Mouse (Mus musculus): Measurements from ENCODE around the gene S1pr5.
A peak's percentile ranks its signal among the peaks of the same experiment; 100 is the strongest.
"Not testable (repeated sequence)": the region's sequence is repeated elsewhere in the genome, so short reads cannot be mapped to it uniquely, and the experiment has no call there.

Gene S1pr5

GRCm38 (mm10) chr9:21248326-21248725 is at the start of gene S1pr5:
S1pr5 (minus strand) TSS chr9:21248443.
- DNase-seq = peak; percentile 40

- no peak for DNase-seq
Observed at GRCm38 (mm10) chr9:21292271-21292670, 44.0 kb upstream of the S1pr5 start.

GRCm38 (mm10) chr9:21291868-21292267 is 43.6 kb upstream of the S1pr5 start:
- DNase-seq = not testable (repeated sequence)

- DNase-seq = peak; percentile 100
Observed at GRCm38 (mm10) chr9:21291022-21291787, 43.0 kb upstream of the S1pr5 start, which contains the start of gene Cdkn2d. Cdkn2d (minus strand) TSS chr9:21291407.

GRCm38 (mm10) chr9:21290589-21290988 is 42.3 kb upstream of the S1pr5 start:
- DNase-seq = no peak

- no peak for DNase-seq
Observed at GRCm38 (mm10) chr9:21289337-21289671, 41.1 kb upstream of the S1pr5 start.

GRCm38 (mm10) chr9:21288404-21289336 is 40.4 kb upstream of the S1pr5 start:
- peak; percentile 53 for DNase-seq

GRCm38 (mm10) chr9:21287571-21288402 is 39.5 kb upstream of the S1pr5 start, which contains the start of gene Kri1:
Kri1 (minus strand) TSS chr9:21287969.
- peak; percentile 100 for DNase-seq

GRCm38 (mm10) chr9:21286753-21287152 is 38.5 kb upstream of the S1pr5 start:
- DNase-seq = no peak

- DNase-seq = peak; percentile 27
Observed at GRCm38 (mm10) chr9:21283994-21284393, 35.8 kb upstream of the S1pr5 start.

- no peak for DNase-seq
Observed at GRCm38 (mm10) chr9:21283591-21283990, 35.3 kb upstream of the S1pr5 start.

GRCm38 (mm10) chr9:21277776-21278175 is 29.5 kb upstream of the S1pr5 start:
- no peak for DNase-seq

GRCm38 (mm10) chr9:21276307-21276706 is 28.1 kb upstream of the S1pr5 start:
- no peak for DNase-seq

GRCm38 (mm10) chr9:21275727-21276126 is 27.5 kb upstream of the S1pr5 start:
- no peak for DNase-seq

- DNase-seq = peak; percentile 38
Observed at GRCm38 (mm10) chr9:21275013-21275710, 26.9 kb upstream of the S1pr5 start.

- no peak for DNase-seq
Observed at GRCm38 (mm10) chr9:21274336-21274735, 26.1 kb upstream of the S1pr5 start.

- DNase-seq = no peak
Observed at GRCm38 (mm10) chr9:21273520-21274228, 25.4 kb upstream of the S1pr5 start.

- no peak for DNase-seq
Observed at GRCm38 (mm10) chr9:21273094-21273493, 24.9 kb upstream of the S1pr5 start.

- DNase-seq = no peak
Observed at GRCm38 (mm10) chr9:21272391-21272790, 24.1 kb upstream of the S1pr5 start.

- DNase-seq = not testable (repeated sequence)
Observed at GRCm38 (mm10) chr9:21269590-21269989, 21.3 kb upstream of the S1pr5 start.

- DNase-seq = no peak
Observed at GRCm38 (mm10) chr9:21268305-21268704, 20.1 kb upstream of the S1pr5 start.

All from liver (tissue).